Mouse (Mus musculus) embryo, embryonic 11.5 days (tissue): ENCODE measurements around the gene Rhof.

Experiments used
- DNase-seq: peaks from one replicate; pipeline ENCODE4 v3.0.0-alpha.2; 2012; ENCODE audit warnings: low read depth, low spot score

The Rhof gene

GRCm38 (mm10) chr5:123132308-123133071 lies at the start of gene Rhof:
Gene Rhof, minus strand, starts transcription at chr5:123132692.
- DNase-seq: no peak

- DNase-seq: no peak
Observed at GRCm38 (mm10) chr5:123181536-123181935, 49.0 kb upstream of the Rhof start.

- no peak for DNase-seq
Observed at GRCm38 (mm10) chr5:123180390-123180789, 47.9 kb upstream of the Rhof start.

GRCm38 (mm10) chr5:123178792-123179191 lies 46.3 kb upstream of the Rhof start:
- no peak for DNase-seq

- peak; percentile 80 for DNase-seq
Observed at GRCm38 (mm10) chr5:123171646-123172350, 39.3 kb upstream of the Rhof start.

- no peak for DNase-seq
Observed at GRCm38 (mm10) chr5:123170365-123170764, 37.9 kb upstream of the Rhof start.

GRCm38 (mm10) chr5:123169284-123169683 lies 36.8 kb upstream of the Rhof start, which contains the start of gene Psmd9:
Gene Psmd9, plus strand, starts transcription at chr5:123169413.
- no peak for DNase-seq

GRCm38 (mm10) chr5:123167591-123167990 lies 35.1 kb upstream of the Rhof start:
- DNase-seq: no peak

- DNase-seq: no peak
Observed at GRCm38 (mm10) chr5:123166437-123166836, 33.9 kb upstream of the Rhof start.

- DNase-seq: no peak
Observed at GRCm38 (mm10) chr5:123162942-123163341, 30.4 kb upstream of the Rhof start.

- no peak for DNase-seq
Observed at GRCm38 (mm10) chr5:123160341-123160740, 27.8 kb upstream of the Rhof start.

- DNase-seq: no peak
Observed at GRCm38 (mm10) chr5:123159866-123160265, 27.4 kb upstream of the Rhof start.

- DNase-seq: no peak
Observed at GRCm38 (mm10) chr5:123159446-123159845, 27.0 kb upstream of the Rhof start.

GRCm38 (mm10) chr5:123157972-123158371 lies 25.5 kb upstream of the Rhof start:
- DNase-seq: no peak

- no peak for DNase-seq
Observed at GRCm38 (mm10) chr5:123156763-123157162, 24.3 kb upstream of the Rhof start.

- peak; percentile 63 for DNase-seq
Observed at GRCm38 (mm10) chr5:123155425-123155824, 22.9 kb upstream of the Rhof start.

GRCm38 (mm10) chr5:123152901-123153300 lies 20.4 kb upstream of the Rhof start:
- DNase-seq: no peak

GRCm38 (mm10) chr5:123151707-123152362 lies 19.3 kb upstream of the Rhof start:
- no peak for DNase-seq

GRCm38 (mm10) chr5:123151077-123151476 lies 18.6 kb upstream of the Rhof start:
- DNase-seq: no peak

- no peak for DNase-seq
Observed at GRCm38 (mm10) chr5:123150641-123151040, 18.1 kb upstream of the Rhof start.

GRCm38 (mm10) chr5:123149451-123150400 lies 17.2 kb upstream of the Rhof start:
- DNase-seq: peak; percentile 81
